Mouse (Mus musculus) lung, postnatal 0 days (tissue): ENCODE measurements around the gene Mettl7a2.

Source experiments
- CTCF ChIP-seq: IDR thresholded peaks from 2 replicates; pipeline ENCODE4 v1.5.1; 2016; ENCODE audit warnings: antibody characterized with exemption, mild to moderate bottlenecking
- EP300 ChIP-seq: IDR thresholded peaks from 2 replicates; pipeline ENCODE4 v1.6.1; 2016; ENCODE audit warnings: antibody characterized with exemption, mild to moderate bottlenecking, control low read depth

- no peak for TF ChIP-seq CTCF
- TF ChIP-seq EP300: no peak
Measured at GRCm38 (mm10) chr15:100345484-100345883, 7.5 kb upstream of the Mettl7a2 start.
